Mouse (Mus musculus) kidney, adult 2 months (tissue): ENCODE results near the gene Eri3.

Experiments
- CTCF ChIP-seq: fragments of 200-500 bp; conservative IDR thresholded peaks from 2 replicates; pipeline ENCODE4 v1.5.1; 2011; ENCODE audit warnings: low read depth, mild to moderate bottlenecking, control low read depth, low read length, moderate library complexity, mixed read lengths; ENCODE audit not compliant: insufficient read depth, insufficient read length
- POLR2A ChIP-seq: fragments of 200-500 bp; IDR thresholded peaks from one replicate; pipeline ENCODE4 v1.6.1; 2011; ENCODE audit warnings: low read depth, low read length, control low read depth

DNA sequence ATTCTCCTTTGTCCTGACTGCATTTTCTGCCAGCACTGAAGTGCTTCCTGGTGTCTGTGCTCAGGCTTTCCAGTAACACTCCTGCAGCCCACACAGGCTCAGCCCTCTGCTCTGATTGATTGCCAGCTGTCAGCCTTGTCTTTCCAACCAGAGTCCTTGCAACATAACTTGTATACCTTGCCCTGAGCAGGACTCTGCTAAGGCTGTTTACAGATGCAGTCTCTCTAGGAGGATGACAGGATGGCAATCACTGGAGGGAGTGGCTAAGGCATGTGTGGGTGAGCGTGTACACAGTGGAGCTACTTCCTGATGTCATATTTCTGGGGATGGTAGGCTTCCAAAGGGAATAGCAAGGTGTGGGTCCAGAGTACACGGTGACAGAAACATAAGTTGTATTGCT is 95.7 kb downstream of the Eri3 start:
- no peak for TF ChIP-seq CTCF
- TF ChIP-seq POLR2A = no peak
